Mouse (Mus musculus) testis, postnatal 10 days (tissue): ENCODE data around the gene Bicc1.

Experiments used
- DNase-seq: peaks from one replicate; pipeline ENCODE4 v3.0.0; 2021; ENCODE audit warnings: low spot score

Bicc1 gene

GRCm38 (mm10) chr10:71122480-71122879, 37.0 kb downstream of the Bicc1 start:
- DNase-seq: peak; percentile 25

GRCm38 (mm10) chr10:71120769-71121165, 38.7 kb downstream of the Bicc1 start:
- DNase-seq: peak; percentile 19

- peak; percentile 50 for DNase-seq
Measured at GRCm38 (mm10) chr10:71120121-71120768, 39.3 kb downstream of the Bicc1 start.

- peak; percentile 36 for DNase-seq
Measured at GRCm38 (mm10) chr10:71119120-71119847, 40.2 kb downstream of the Bicc1 start.

GRCm38 (mm10) chr10:71117766-71118165, 41.7 kb downstream of the Bicc1 start:
- DNase-seq: peak; percentile 18

GRCm38 (mm10) chr10:71114260-71114920, 45.1 kb downstream of the Bicc1 start:
- peak; percentile 7 for DNase-seq

GRCm38 (mm10) chr10:71106491-71107205, 52.9 kb downstream of the Bicc1 start:
- DNase-seq: peak; percentile 27

- DNase-seq: no peak
Measured at GRCm38 (mm10) chr10:71104791-71105190, 54.7 kb downstream of the Bicc1 start.

- DNase-seq: peak; percentile 14
Measured at GRCm38 (mm10) chr10:71100815-71101499, 58.5 kb downstream of the Bicc1 start.

- DNase-seq: no peak
Measured at GRCm38 (mm10) chr10:71094707-71095254, 64.7 kb downstream of the Bicc1 start.

- DNase-seq: no peak
Measured at GRCm38 (mm10) chr10:71093312-71093711, 66.2 kb downstream of the Bicc1 start.

GRCm38 (mm10) chr10:71087359-71087716, 72.2 kb downstream of the Bicc1 start:
- DNase-seq: no peak

- DNase-seq: no peak
Measured at GRCm38 (mm10) chr10:71086571-71087358, 72.7 kb downstream of the Bicc1 start.

GRCm38 (mm10) chr10:71082986-71083385, 76.5 kb downstream of the Bicc1 start:
- DNase-seq: no peak

GRCm38 (mm10) chr10:71078856-71079255, 80.6 kb downstream of the Bicc1 start:
- DNase-seq: no peak

- DNase-seq: no peak
Measured at GRCm38 (mm10) chr10:71065009-71065408, 94.5 kb downstream of the Bicc1 start.

- DNase-seq: no peak
Measured at GRCm38 (mm10) chr10:71064576-71064975, 94.9 kb downstream of the Bicc1 start.

GRCm38 (mm10) chr10:71062151-71062550, 97.3 kb downstream of the Bicc1 start:
- no peak for DNase-seq

- no peak for DNase-seq
Measured at GRCm38 (mm10) chr10:71060269-71060668, 99.2 kb downstream of the Bicc1 start.

GRCm38 (mm10) chr10:71058616-71059247, 100.8 kb downstream of the Bicc1 start:
- DNase-seq: peak; percentile 54
